Mouse (Mus musculus) limb, embryonic 14.5 days (tissue): ENCODE results near the gene Pdzd2. TPM values are rescaled to one million over a fixed set of nuclear protein-coding genes. Genes with fewer than 3 reads are reported as not detected.

ENCODE experiments used
- ATAC-seq: fragments of 200-750 bp; cut with Nextera tagmentation; 2 replicates; pipeline ENCODE4 v1.8.0; 2017; ENCODE audit warnings: low read depth, moderate number of reproducible peaks, moderate TSS enrichment; ENCODE audit not compliant: low FRiP score
- DNase-seq: peaks from one replicate; pipeline ENCODE4 v3.0.0-alpha.2; 2015; ENCODE audit warnings: low spot score
- H3K27ac ChIP-seq: fragments of 300-500 bp; sonication (generic); replicated peaks from 2 replicates; pipeline ENCODE4 v1.5.1; 2014; ENCODE audit warnings: low read depth, mild to moderate bottlenecking, low read length, moderate library complexity, mixed read lengths
- H3K27me3 ChIP-seq: fragments of 300-500 bp; sonication (generic); 2 replicates; pipeline ENCODE4 v1.6.1; 2014; ENCODE audit warnings: low read length, mixed read lengths; ENCODE audit not compliant: control insufficient read depth, insufficient read depth
- H3K36me3 ChIP-seq: fragments of 300-500 bp; sonication (generic); 2 replicates; pipeline ENCODE4 v1.6.1; 2014; ENCODE audit warnings: mild to moderate bottlenecking, low read length, moderate library complexity, mixed read lengths; ENCODE audit not compliant: control insufficient read depth, insufficient read depth
- H3K4me1 ChIP-seq: fragments of 300-500 bp; sonication (generic); 2 replicates; pipeline ENCODE4 v1.6.1; 2014; ENCODE audit warnings: antibody characterized with exemption, low read length, mixed read lengths; ENCODE audit not compliant: control insufficient read depth, insufficient read depth
- H3K4me2 ChIP-seq: fragments of 300-500 bp; sonication (generic); replicated peaks from 2 replicates; pipeline ENCODE4 v1.6.1; 2014; ENCODE audit warnings: low read depth, mild to moderate bottlenecking, low read length, moderate library complexity; ENCODE audit not compliant: severe bottlenecking
- H3K4me3 ChIP-seq: fragments of 300-500 bp; sonication (generic); replicated peaks from 2 replicates; pipeline ENCODE4 v1.5.1; 2014; ENCODE audit warnings: low read length
- H3K9ac ChIP-seq: fragments of 300-500 bp; sonication (generic); 2 replicates; pipeline ENCODE4 v1.6.1; 2014; ENCODE audit warnings: mild to moderate bottlenecking, low read depth, low read length, moderate library complexity; ENCODE audit not compliant: severe bottlenecking
- H3K9me3 ChIP-seq: fragments of 300-500 bp; sonication (generic); 2 replicates; pipeline ENCODE4 v1.6.1; 2016; ENCODE audit warnings: low read length; ENCODE audit not compliant: control insufficient read depth
- POLR2A ChIP-seq: fragments of 200-500 bp; IDR thresholded peaks from 2 replicates; pipeline ENCODE4 v1.8.0; 2012; ENCODE audit warnings: inconsistent platforms, mild to moderate bottlenecking, moderate library complexity, borderline replicate concordance; ENCODE audit not compliant: insufficient read depth, insufficient read length; ENCODE audit errors: extremely low read depth
- WGBS: fragments of 180-500 bp; shearing (Covaris S2); extraction: QIAGEN DNeasy Blood & Tissue Kit; methylation state at CpG from one replicate; pipeline ENCODE4 v1.1.7; 2014; 5-methylcytosine and 5-hydroxymethylcytosine counted together
- polyA plus RNA-seq, 2 experiments: library from polyadenylated mRNA; depleted of rRNA in 1 of 2; stranded (reverse) in 1 of 2; unstranded in 1 of 2; fragments of >200 nt; fragmentation: Nextera tagmentation in 1 of 2; extraction: Ambion mirVana in 1 of 2; gene quantifications; 2 replicates each; pipeline versions ENCODE4 v1.2.1 to v1.2.3; 2012 to 2014

Gene Pdzd2
- polyA plus RNA-seq, 2 experiments = 14.6 to 26.4 TPM

DNA sequence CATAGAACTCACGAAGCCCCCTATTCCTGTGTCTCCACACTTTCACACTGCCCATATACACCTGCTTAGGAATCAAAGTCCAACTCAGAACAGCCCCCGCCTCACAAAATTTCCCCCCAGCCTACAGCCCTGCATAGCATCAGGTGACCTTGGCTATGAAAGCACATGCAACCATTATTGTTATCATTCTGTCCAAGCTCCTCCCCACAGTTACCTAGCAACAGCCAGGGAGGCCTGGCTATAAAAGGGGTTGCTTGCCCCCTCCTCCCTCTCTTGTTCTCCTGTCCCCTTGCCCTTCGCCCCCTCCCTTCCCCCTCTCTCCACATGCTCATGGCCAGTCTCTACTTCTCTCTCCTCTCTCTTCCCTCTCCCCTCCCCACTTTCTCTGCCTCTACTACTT lies 259.4 kb downstream of the Pdzd2 start:
- peaks cover 9% of the 10 kb centered on the region; the same call in 1 of the 2 replicates for H3K4me1 ChIP-seq
- no peak overlapping the region for H3K4me2 ChIP-seq
- ATAC-seq (no peak), DNase-seq (no peak)
- no peaks in the 10 kb centered on the region for H3K27me3 ChIP-seq
- no peak overlapping the region for H3K27ac ChIP-seq
- no peak overlapping the region for H3K4me3 ChIP-seq
- WGBS = 62% methylated on average over 3 of the region's 3 CpGs
- H3K9me3 ChIP-seq = no peaks in the 10 kb centered on the region
- H3K9ac ChIP-seq = no peak overlapping the region
- TF ChIP-seq POLR2A = no peak
- H3K36me3 ChIP-seq = no peaks in the 10 kb centered on the region

DNA sequence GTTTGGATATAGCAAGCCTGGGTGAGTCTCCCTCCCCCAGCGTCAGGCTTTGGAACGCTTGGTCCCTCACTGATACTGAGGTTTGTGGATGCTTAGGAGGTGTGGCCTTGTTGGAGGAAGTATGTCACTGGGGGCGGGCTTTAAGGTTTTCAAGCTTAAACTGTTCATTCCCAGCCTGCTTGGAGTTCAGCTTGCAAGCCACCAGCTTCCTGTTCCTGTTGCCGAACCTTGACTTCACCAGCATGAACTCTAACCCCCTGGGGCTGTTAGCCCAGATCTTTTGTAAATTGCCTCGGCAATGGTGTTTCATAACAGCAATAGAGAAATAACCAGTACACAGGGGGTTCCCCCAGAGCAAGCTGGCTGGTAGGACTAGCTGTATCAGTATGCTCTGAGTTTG lies 260.4 kb downstream of the Pdzd2 start:
- no peak overlapping the region for H3K27ac ChIP-seq
- no peak overlapping the region for H3K4me3 ChIP-seq
- ATAC-seq (no peak), DNase-seq (no peak)
- H3K9ac ChIP-seq = no peak overlapping the region
- 53% methylated on average over 5 of the region's 5 CpGs for WGBS
- H3K4me2 ChIP-seq = no peak overlapping the region
- no peaks in the 10 kb centered on the region for H3K9me3 ChIP-seq
- no peaks in the 10 kb centered on the region for H3K27me3 ChIP-seq
- peaks cover 9% of the 10 kb centered on the region; the same call in 1 of the 2 replicates for H3K4me1 ChIP-seq
- TF ChIP-seq POLR2A = no peak
- no peaks in the 10 kb centered on the region for H3K36me3 ChIP-seq

DNA sequence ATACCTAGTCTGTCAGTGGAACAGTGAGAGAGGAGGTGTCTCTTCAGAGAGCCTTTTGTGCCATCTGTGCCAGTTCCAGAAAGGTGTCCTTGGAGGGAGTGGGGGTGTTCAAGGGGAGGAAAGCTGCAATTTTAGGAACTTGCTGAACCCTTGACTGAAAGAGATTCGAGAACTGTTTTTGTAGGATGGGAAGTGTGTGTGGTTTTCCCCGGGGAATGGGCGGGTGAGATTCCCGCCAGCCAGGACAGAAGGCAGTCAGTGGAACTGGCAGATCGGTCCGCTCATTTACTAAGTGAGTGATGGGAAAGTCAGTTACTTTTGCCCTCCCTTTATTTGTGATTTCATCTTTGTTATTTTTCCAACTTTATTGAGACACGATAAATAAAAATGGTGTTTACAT lies 266.1 kb downstream of the Pdzd2 start:
- no peak for DNase-seq
- 79% methylated on average over 7 of the region's 7 CpGs for WGBS
- peaks cover 5% of the 10 kb centered on the region for H3K4me1 ChIP-seq

DNA sequence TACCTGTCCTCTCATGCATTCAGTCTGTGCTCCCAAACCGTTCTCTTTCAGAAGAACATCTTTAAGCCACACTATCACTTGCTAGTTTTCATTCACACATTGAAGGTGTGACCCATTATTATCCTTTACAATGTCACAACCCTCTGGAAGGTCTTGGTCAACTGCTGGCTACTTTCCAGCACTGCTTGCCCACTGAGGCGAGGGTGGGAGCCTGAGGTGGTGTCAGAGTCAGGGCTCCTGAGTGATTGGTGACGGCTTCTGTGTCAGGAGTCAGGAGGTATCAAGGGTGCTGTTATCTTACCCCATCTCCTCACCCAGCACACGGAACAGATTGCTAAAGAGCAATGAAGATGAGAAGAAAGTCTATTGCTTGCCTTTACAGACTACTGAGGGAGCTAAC lies 267.1 kb downstream of the Pdzd2 start:
- H3K27me3 ChIP-seq = no peaks in the 10 kb centered on the region
- no peak overlapping the region for H3K9ac ChIP-seq
- H3K27ac ChIP-seq = no peak overlapping the region
- no peaks in the 10 kb centered on the region for H3K36me3 ChIP-seq
- WGBS = 91% methylated on average over 4 of the region's 4 CpGs
- H3K9me3 ChIP-seq = no peaks in the 10 kb centered on the region
- ATAC-seq (no peak), DNase-seq (no peak)
- H3K4me3 ChIP-seq = no peak overlapping the region
- peaks cover 5% of the 10 kb centered on the region for H3K4me1 ChIP-seq
- TF ChIP-seq POLR2A = no peak
- H3K4me2 ChIP-seq = no peak overlapping the region

More for the DNA sequence above, 266.1 kb downstream of the Pdzd2 start:
- TF ChIP-seq POLR2A = no peak
- Histone ChIP-seq H3K4me2 (no peak overlapping the region), H3K9me3 (no peaks in the 10 kb centered on the region), H3K27ac (no peak overlapping the region), H3K27me3 (no peaks in the 10 kb centered on the region), H3K4me3 (no peak overlapping the region), H3K9ac (no peak overlapping the region), H3K36me3 (no peaks in the 10 kb centered on the region)
- no peak for ATAC-seq

DNA sequence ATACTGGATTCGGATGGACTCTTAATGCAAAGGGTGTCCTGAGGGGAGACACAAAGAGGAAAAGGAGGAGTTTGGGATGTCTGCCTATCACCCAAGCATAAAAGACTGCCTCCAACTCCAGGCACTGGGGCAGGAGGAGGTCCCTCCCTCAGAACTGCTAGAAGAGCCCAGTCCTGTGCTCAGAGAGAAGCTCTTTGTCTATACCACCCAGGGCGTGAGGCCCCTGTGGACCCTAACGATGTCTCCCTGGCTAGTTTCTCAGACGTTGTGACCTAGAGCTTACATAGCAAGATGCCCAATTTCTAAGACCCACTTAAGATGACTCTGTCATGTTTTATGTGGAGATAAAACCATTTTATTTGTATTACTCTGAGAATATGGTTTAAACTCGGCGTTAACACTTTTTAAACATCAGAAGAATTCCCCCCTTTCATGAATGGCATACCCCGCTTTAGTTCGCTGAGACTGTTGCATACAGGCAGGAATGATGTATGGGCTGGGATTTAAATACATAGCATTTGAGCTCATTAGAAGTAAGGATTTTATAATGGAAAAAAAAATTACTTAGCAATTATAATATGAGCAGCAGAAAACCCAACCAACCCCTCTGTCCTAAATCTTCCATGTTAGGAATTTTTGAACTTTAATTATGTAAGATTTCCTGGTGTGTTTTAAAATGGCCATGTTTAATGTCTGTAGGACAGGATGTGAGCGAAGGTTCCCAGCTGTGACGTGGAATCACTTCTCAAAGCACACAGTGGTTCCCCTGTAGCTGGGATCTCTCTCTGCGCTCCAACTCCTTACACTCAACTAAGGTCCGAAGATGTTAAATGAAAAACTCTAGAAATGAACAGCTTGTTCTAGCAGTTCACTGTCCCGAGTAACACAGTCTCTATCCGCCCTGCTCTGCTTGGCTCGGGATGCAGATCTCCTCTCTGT lies 268.6 kb downstream of the Pdzd2 start:
- H3K4me3 ChIP-seq = no peak overlapping the region
- WGBS = 51% methylated on average over 15 of the region's 15 CpGs
- H3K36me3 ChIP-seq = no peaks in the 10 kb centered on the region
- no peaks in the 10 kb centered on the region for H3K9me3 ChIP-seq
- TF ChIP-seq POLR2A = no peak
- no peak for ATAC-seq
- H3K27ac ChIP-seq = no peak overlapping the region
- DNase-seq = no peak
- H3K27me3 ChIP-seq = no peaks in the 10 kb centered on the region
- H3K9ac ChIP-seq = no peak overlapping the region
- H3K4me2 ChIP-seq = no peak overlapping the region
- H3K4me1 ChIP-seq = peaks cover 5% of the 10 kb centered on the region; the same call in 1 of the 2 replicates
